Mouse (Mus musculus): ENCODE results near the gene Spin2d. TPM values are rescaled to one million over a fixed set of nuclear protein-coding genes. Genes with fewer than 3 reads are reported as not detected.
"Not testable (repeated sequence)": the region's sequence is repeated elsewhere in the genome, so short reads cannot be mapped to it uniquely, and the experiment has no call there.

The Spin2d gene
- total RNA-seq (2021): not detected
- long read RNA-seq: 0 reads

- not testable (repeated sequence) for DNase-seq (ENCODE audit: low spot score in 2 of 2)
These were observed at the start of gene Spin2d for GRCm38 (mm10) chrX:73176889-73177288. Gene Spin2d, minus strand, starts transcription at chrX:73176989.

GRCm38 (mm10) chrX:73225365-73225764, 48.6 kb upstream of the Spin2d start:
- DNase-seq (ENCODE audit: low spot score in 2 of 2): no peak

- DNase-seq (ENCODE audit: low spot score in 2 of 2): not testable (repeated sequence)
These were observed 37.2 kb upstream of the Spin2d start, which contains the start of gene Xlr4b for GRCm38 (mm10) chrX:73213819-73214564. Gene Xlr4b, plus strand, starts transcription at chrX:73214333.

GRCm38 (mm10) chrX:73191934-73192333, 15.1 kb upstream of the Spin2d start, which contains the start of gene Xlr3b:
Gene Xlr3b, plus strand, starts transcription at chrX:73192207.
- peak in 1 of 2 experiments; percentile 40 for DNase-seq (ENCODE audit: low spot score in 2 of 2)

GRCm38 (mm10) chrX:73149350-73149749, 27.4 kb downstream of the Spin2d start, which contains the start of gene DXBay18:
Gene DXBay18, minus strand, starts transcription at chrX:73149450.
- not testable (repeated sequence) for DNase-seq (ENCODE audit: low spot score in 2 of 2)

- DNase-seq (ENCODE audit: low spot score in 2 of 2): not testable (repeated sequence)
These were observed 28.3 kb downstream of the Spin2d start, which contains the start of gene Xlr5b for GRCm38 (mm10) chrX:73148496-73148895. Gene Xlr5b, plus strand, starts transcription at chrX:73148796.

GRCm38 (mm10) chrX:73143218-73143618, 33.6 kb downstream of the Spin2d start:
- not testable (repeated sequence) for DNase-seq (ENCODE audit: low spot score in 2 of 2)

Other genes starting within 250 kb of the Spin2d start
- 1 to 10 TPM; 1.3 to 1.4 TPM for gene Zfp185, start 189.7 kb downstream of the Spin2d start, total RNA-seq (2021)
- under 1 TPM; 0.20 to 0.48 TPM for gene Pnma5, start 139.9 kb downstream of the Spin2d start, total RNA-seq (2021)
- 10 to 100 TPM; 16.0 to 19.9 TPM for gene Pnma3, start 112.2 kb downstream of the Spin2d start, total RNA-seq (2021)
- gene Xlr4a, start 94.5 kb downstream of the Spin2d start, total RNA-seq (2021): not detected
- gene Xlr3a, start 79.9 kb downstream of the Spin2d start, total RNA-seq (2021): 1 to 10 TPM in 1 of 2 experiments, under 1 TPM in 1; 0.94 to 2.7 TPM
- 1 to 10 TPM; 2.3 to 3.2 TPM for gene Gm14685, start 59.9 kb downstream of the Spin2d start, total RNA-seq (2021)
- not detected for gene Xlr5b, start 28.2 kb downstream of the Spin2d start, total RNA-seq (2021)
- 1 to 10 TPM in 1 of 2 experiments, under 1 TPM in 1; 0.62 to 2.7 TPM for gene DXBay18, start 27.5 kb downstream of the Spin2d start, total RNA-seq (2021)
- 10 to 100 TPM in 1 of 2 experiments, under 1 TPM in 1; 0.69 to 14.7 TPM for gene Xlr3b, start 15.2 kb upstream of the Spin2d start, total RNA-seq (2021)
- gene Xlr4b, start 37.3 kb upstream of the Spin2d start, total RNA-seq (2021): 1 to 10 TPM in 1 of 2 experiments, not detected in 1; 1.2 TPM
- 10 to 100 TPM; 14.9 to 15.2 TPM for gene F8a, start 51.3 kb upstream of the Spin2d start, total RNA-seq (2021)
- under 1 TPM in 1 of 2 experiments, not detected in 1; 0.86 TPM for gene Xlr4c, start 66.1 kb upstream of the Spin2d start, total RNA-seq (2021)
- gene Xlr3c, start 88.4 kb upstream of the Spin2d start, total RNA-seq (2021): not detected
- not detected for gene Xlr5a, start 116.0 kb upstream of the Spin2d start, total RNA-seq (2021)
- gene Xlr5c, start 116.0 kb upstream of the Spin2d start, total RNA-seq (2021): not detected
- gene Gm45015, start 159.9 kb upstream of the Spin2d start, total RNA-seq (2021): not detected
- 10 to 100 TPM; 10.7 to 12.6 TPM for gene Zfp275, start 165.6 kb upstream of the Spin2d start, total RNA-seq (2021)
- not detected for gene Gm18336, start 221.7 kb upstream of the Spin2d start, total RNA-seq (2021)
- gene Zfp92, start 234.1 kb upstream of the Spin2d start, total RNA-seq (2021): 1 to 10 TPM; 1.8 to 3.0 TPM